Mouse (Mus musculus): ENCODE results near the gene Gm20503. TPM values are rescaled to one million over a fixed set of nuclear protein-coding genes. Genes with fewer than 3 reads are reported as not detected.

Gene Gm20503
- polyA plus RNA-seq, 1 experiment from 2014 or later = 6.9 TPM

DNA sequence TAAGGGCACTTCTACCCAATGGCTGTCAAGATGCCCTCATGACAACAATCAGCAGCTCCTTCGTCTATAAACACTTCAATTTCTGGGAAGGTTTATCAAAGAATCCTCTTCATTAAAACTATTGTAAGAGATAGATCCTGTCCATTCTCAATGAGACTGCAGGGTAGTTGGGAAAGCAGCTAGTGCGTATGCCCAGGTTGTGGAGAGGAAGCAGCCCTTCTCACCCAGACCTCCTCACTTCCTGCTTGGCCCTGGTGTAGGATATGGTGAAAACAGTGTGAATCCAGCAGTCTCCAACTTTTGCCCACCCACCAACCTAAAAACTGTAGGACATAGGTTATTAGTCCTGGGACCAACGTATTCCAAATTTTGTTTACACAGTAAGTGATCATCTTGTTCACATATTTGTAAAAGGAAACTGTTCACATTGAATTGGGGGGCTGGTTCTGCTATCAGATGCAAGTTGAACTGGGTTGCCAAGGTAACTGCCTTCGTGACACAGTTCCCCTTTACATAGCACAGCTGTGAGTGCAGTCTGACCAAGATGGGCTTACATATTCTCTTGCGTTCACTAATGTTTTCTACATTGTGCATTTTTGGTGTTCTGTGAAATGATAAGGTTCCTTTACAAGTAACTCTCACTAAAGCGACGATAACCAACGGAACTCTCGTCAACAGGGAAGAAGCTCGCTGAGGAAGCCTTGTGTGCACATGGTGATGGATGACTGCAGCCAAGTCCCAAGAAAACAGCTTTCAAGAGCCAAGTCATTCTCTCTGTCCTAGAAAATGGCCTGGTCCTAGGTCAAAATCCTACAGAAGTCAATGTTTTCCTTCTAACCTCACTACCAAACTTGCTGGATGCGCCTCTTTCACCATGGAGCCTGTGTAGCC, 37.6 kb downstream of the Gm20503 start:
- no peak overlapping the region for H3K9ac ChIP-seq (ENCODE audit: low read depth, low read length)
- H3K27ac ChIP-seq (ENCODE audit: low read depth, low read length) = no peak overlapping the region
- H3K9me3 ChIP-seq (ENCODE audit: control insufficient read depth, low read length) = no peaks in the 10 kb centered on the region
- ATAC-seq (ENCODE audit: low FRiP score) (no peak), DNase-seq (ENCODE audit: low spot score) (no peak)
- H3K4me2 ChIP-seq (replicated peaks; ENCODE audit: low read depth, low read length) = no peak overlapping the region
- no peaks in the 10 kb centered on the region for H3K27me3 ChIP-seq (ENCODE audit: control insufficient read depth, insufficient read depth, low read length)
- H3K36me3 ChIP-seq (ENCODE audit: control insufficient read depth, insufficient read depth, low read length) = no peaks in the 10 kb centered on the region
- 88% methylated on average over 11 of the region's 11 CpGs for WGBS
- no peaks in the 10 kb centered on the region; the same call in 1 of the 2 replicates for H3K4me1 ChIP-seq (replicated peaks; ENCODE audit: control insufficient read depth, insufficient read depth, low read length)
- H3K4me3 ChIP-seq (ENCODE audit: low read depth, low read length) = no peak overlapping the region

DNA sequence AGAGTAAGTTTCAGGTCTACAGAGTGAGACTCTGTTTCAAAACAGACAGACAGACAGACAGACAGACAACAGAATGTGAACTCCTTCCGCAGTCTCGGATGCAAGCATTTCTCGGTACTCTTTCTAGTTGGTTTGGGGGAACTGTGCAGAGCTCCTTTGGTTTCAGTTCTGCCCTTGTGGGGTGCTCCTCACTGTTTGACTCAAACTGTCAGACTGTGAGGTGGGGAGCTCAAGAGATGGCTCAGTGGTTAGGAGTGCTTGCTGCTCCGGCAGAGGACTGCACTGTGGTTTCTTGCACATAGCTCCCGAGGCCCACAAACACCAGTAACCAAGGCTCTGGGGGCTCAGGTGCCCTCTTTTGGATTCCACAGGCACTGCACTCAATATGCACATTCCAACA, 40.1 kb downstream of the Gm20503 start:
- ATAC-seq (ENCODE audit: low FRiP score) = no peak
- Histone ChIP-seq H3K9ac (ENCODE audit: low read depth, low read length) (no peak overlapping the region), H3K27ac (ENCODE audit: low read depth, low read length) (no peak overlapping the region), H3K4me1 (replicated peaks; ENCODE audit: control insufficient read depth, insufficient read depth, low read length) (peaks cover 2% of the 10 kb centered on the region; the same call in 1 of the 2 replicates), H3K27me3 (ENCODE audit: control insufficient read depth, insufficient read depth, low read length) (no peaks in the 10 kb centered on the region), H3K4me2 (replicated peaks; ENCODE audit: low read depth, low read length) (no peak overlapping the region), H3K36me3 (ENCODE audit: control insufficient read depth, insufficient read depth, low read length) (no peaks in the 10 kb centered on the region), H3K9me3 (ENCODE audit: control insufficient read depth, low read length) (no peaks in the 10 kb centered on the region), H3K4me3 (ENCODE audit: low read depth, low read length) (no peak overlapping the region)
- no peak for DNase-seq (ENCODE audit: low spot score)
- WGBS = 99% methylated on average over 5 of the region's 5 CpGs

DNA sequence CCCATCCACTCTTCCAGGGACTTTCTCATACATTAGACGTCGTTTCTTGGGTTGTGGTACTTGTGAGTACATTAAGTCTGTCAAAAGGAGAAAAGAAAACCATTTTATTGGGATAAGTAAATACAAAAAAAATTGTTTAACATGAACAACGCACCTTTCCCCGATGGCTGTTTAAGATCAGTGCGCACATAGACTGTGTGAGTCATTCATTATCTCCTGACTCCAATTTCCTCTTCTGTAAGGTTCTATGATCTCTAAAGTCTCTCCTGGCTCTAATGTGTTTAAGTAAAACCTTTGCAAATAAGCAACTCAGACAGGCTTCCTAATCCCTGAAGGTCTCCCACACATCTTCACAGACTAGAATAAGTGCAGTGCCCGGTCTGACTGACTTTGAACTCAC, 40.9 kb downstream of the Gm20503 start:
- ATAC-seq (ENCODE audit: low FRiP score) (no peak), DNase-seq (ENCODE audit: low spot score) (no peak)
- Histone ChIP-seq H3K9ac (ENCODE audit: low read depth, low read length) (no peak overlapping the region), H3K27ac (ENCODE audit: low read depth, low read length) (no peak overlapping the region), H3K9me3 (ENCODE audit: control insufficient read depth, low read length) (no peaks in the 10 kb centered on the region), H3K4me3 (ENCODE audit: low read depth, low read length) (no peak overlapping the region), H3K27me3 (ENCODE audit: control insufficient read depth, insufficient read depth, low read length) (no peaks in the 10 kb centered on the region), H3K4me2 (replicated peaks; ENCODE audit: low read depth, low read length) (no peak overlapping the region), H3K36me3 (ENCODE audit: control insufficient read depth, insufficient read depth, low read length) (no peaks in the 10 kb centered on the region), H3K4me1 (replicated peaks; ENCODE audit: control insufficient read depth, insufficient read depth, low read length) (peaks cover 2% of the 10 kb centered on the region; the same call in 1 of the 2 replicates)
- WGBS = 95% methylated on average over 6 of the region's 6 CpGs

DNA sequence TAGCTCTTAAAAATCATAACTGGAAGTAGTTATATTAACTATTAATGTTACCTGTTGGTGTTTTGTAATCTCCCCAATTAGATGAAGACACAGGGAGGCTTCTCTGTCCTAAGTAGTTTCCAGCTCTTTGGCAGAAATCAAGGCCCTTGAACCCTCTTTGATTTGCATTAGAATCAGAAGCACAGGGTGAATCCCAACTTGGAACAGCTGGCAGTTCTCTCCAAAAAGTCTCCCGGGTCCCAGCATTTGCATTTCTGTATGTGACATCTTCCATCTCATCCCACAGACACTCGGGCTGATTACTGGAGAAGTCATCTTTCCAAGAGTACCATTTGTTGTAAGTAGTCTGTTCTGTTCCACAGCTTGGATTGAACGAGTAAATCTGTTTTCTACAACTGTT, 44.2 kb downstream of the Gm20503 start:
- Histone ChIP-seq H3K27me3 (ENCODE audit: control insufficient read depth, insufficient read depth, low read length) (no peaks in the 10 kb centered on the region), H3K9ac (ENCODE audit: low read depth, low read length) (no peak overlapping the region), H3K4me3 (ENCODE audit: low read depth, low read length) (no peak overlapping the region), H3K27ac (ENCODE audit: low read depth, low read length) (no peak overlapping the region), H3K9me3 (ENCODE audit: control insufficient read depth, low read length) (no peaks in the 10 kb centered on the region), H3K4me1 (replicated peaks; ENCODE audit: control insufficient read depth, insufficient read depth, low read length) (peaks cover 2% of the 10 kb centered on the region; the same call in 1 of the 2 replicates), H3K4me2 (replicated peaks; ENCODE audit: low read depth, low read length) (no peak overlapping the region), H3K36me3 (ENCODE audit: control insufficient read depth, insufficient read depth, low read length) (no peaks in the 10 kb centered on the region)
- no peak for ATAC-seq (ENCODE audit: low FRiP score)
- 18% methylated on average over 3 of the region's 3 CpGs for WGBS
- no peak for DNase-seq (ENCODE audit: low spot score)

DNA sequence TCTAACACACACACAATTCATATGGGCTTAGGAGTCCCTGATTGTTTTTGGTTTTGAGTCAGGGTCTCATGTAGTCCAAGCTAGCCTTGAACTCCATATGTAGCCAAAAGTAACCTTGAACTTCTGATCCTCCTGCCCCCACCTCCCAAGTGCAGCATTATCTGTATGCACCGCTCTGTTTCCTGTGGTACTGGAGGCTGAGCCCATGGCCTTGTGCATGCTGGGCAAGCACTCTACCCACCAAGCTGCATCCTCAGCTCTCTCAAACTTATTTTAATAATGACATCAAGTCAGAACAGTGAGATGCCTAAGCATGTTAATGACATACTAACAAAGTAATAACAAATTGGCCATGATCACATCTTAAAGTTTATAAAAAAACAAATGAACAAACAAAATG, 48.1 kb downstream of the Gm20503 start:
- no peak for DNase-seq (ENCODE audit: low spot score)
- no peak overlapping the region for H3K4me3 ChIP-seq (ENCODE audit: low read depth, low read length)
- H3K27ac ChIP-seq (ENCODE audit: low read depth, low read length) = no peak overlapping the region
- H3K36me3 ChIP-seq (ENCODE audit: control insufficient read depth, insufficient read depth, low read length) = no peaks in the 10 kb centered on the region
- no peak for ATAC-seq (ENCODE audit: low FRiP score)
- no peaks in the 10 kb centered on the region for H3K9me3 ChIP-seq (ENCODE audit: control insufficient read depth, low read length)
- no peak overlapping the region for H3K4me2 ChIP-seq (replicated peaks; ENCODE audit: low read depth, low read length)
- no peak overlapping the region for H3K9ac ChIP-seq (ENCODE audit: low read depth, low read length)
- 88% methylated on average over 1 of the region's 1 CpGs for WGBS
- peaks cover 2% of the 10 kb centered on the region; the same call in 1 of the 2 replicates for H3K4me1 ChIP-seq (replicated peaks; ENCODE audit: control insufficient read depth, insufficient read depth, low read length)
- H3K27me3 ChIP-seq (ENCODE audit: control insufficient read depth, insufficient read depth, low read length) = no peaks in the 10 kb centered on the region

DNA sequence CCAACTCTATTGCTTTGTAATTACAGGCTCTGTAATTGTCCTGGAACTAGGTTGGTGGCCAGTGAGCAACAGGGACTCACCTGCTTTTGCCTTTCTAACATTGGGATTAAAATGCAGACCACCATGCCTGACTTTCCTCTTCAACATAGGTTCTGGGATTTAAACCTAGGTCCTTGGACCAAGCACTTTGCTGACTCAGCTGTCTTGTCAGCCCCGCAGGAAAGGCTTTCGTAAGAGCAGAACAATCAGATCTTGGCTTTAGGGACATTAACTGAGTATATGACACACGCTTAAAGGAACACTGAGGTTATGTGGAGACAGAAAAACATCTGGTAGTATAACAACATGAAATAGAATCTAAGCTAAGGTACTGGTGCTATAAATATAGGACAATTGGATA, 54.9 kb downstream of the Gm20503 start:
- 84% methylated on average over 3 of the region's 3 CpGs for WGBS
- H3K9ac ChIP-seq (ENCODE audit: low read depth, low read length) = no peak overlapping the region
- no peak overlapping the region for H3K27ac ChIP-seq (ENCODE audit: low read depth, low read length)
- no peak for ATAC-seq (ENCODE audit: low FRiP score)
- no peaks in the 10 kb centered on the region for H3K4me1 ChIP-seq (replicated peaks; ENCODE audit: control insufficient read depth, insufficient read depth, low read length)
- H3K27me3 ChIP-seq (ENCODE audit: control insufficient read depth, insufficient read depth, low read length) = no peaks in the 10 kb centered on the region
- no peaks in the 10 kb centered on the region for H3K9me3 ChIP-seq (ENCODE audit: control insufficient read depth, low read length)
- no peak for DNase-seq (ENCODE audit: low spot score)
- no peak overlapping the region for H3K4me2 ChIP-seq (replicated peaks; ENCODE audit: low read depth, low read length)
- no peaks in the 10 kb centered on the region for H3K36me3 ChIP-seq (ENCODE audit: control insufficient read depth, insufficient read depth, low read length)
- H3K4me3 ChIP-seq (ENCODE audit: low read depth, low read length) = no peak overlapping the region

DNA sequence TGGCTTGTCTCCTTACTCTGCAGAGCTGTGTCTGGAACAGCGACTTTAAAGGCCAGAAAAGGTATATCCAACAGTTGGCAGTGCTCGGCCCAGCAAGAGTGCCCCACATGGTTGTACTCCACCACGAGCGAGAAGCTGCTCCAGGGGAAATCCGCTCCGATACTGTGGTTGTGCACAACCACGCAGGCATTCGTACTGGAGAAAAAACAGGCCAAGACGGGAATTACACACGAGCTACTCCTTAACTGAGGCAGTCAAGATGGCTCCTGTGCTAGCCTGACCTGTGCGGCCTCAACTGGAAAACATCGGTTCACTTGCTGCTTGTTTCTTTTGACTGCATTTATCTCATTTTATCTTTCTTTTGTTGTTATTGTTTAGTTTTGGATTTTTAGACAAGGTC, 59.5 kb downstream of the Gm20503 start:
- Histone ChIP-seq H3K27me3 (ENCODE audit: control insufficient read depth, insufficient read depth, low read length) (no peaks in the 10 kb centered on the region), H3K36me3 (ENCODE audit: control insufficient read depth, insufficient read depth, low read length) (no peaks in the 10 kb centered on the region), H3K4me3 (ENCODE audit: low read depth, low read length) (no peak overlapping the region), H3K9me3 (ENCODE audit: control insufficient read depth, low read length) (no peaks in the 10 kb centered on the region), H3K27ac (ENCODE audit: low read depth, low read length) (no peak overlapping the region), H3K9ac (ENCODE audit: low read depth, low read length) (no peak overlapping the region), H3K4me2 (replicated peaks; ENCODE audit: low read depth, low read length) (no peak overlapping the region), H3K4me1 (replicated peaks; ENCODE audit: control insufficient read depth, insufficient read depth, low read length) (no peaks in the 10 kb centered on the region)
- ATAC-seq (ENCODE audit: low FRiP score) (no peak), DNase-seq (ENCODE audit: low spot score) (no peak)
- WGBS = 78% methylated on average over 12 of the region's 12 CpGs

DNA sequence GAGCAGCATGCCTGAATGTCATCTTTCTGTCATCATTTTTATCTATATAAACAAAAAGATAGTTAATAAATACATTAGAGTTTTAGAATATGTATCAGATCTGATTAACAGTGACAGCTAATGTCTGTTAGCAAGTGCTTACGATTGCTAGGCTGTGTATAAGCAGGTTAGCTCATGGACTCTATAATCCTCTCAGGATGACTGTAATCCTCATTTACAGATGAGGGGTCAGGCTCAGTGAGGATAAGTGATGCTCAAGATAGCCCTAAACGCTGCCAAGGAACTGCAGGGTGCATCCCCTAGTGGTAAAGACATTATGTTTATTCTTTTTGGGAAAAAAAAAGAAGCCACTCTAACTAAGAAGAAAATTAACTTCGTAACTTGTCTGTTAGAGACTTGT, 66.3 kb downstream of the Gm20503 start:
- Histone ChIP-seq H3K27me3 (ENCODE audit: control insufficient read depth, insufficient read depth, low read length) (no peaks in the 10 kb centered on the region), H3K4me1 (replicated peaks; ENCODE audit: control insufficient read depth, insufficient read depth, low read length) (no peaks in the 10 kb centered on the region), H3K9ac (ENCODE audit: low read depth, low read length) (no peak overlapping the region), H3K4me3 (ENCODE audit: low read depth, low read length) (no peak overlapping the region), H3K4me2 (replicated peaks; ENCODE audit: low read depth, low read length) (no peak overlapping the region), H3K9me3 (ENCODE audit: control insufficient read depth, low read length) (no peaks in the 10 kb centered on the region), H3K27ac (ENCODE audit: low read depth, low read length) (no peak overlapping the region), H3K36me3 (ENCODE audit: control insufficient read depth, insufficient read depth, low read length) (no peaks in the 10 kb centered on the region)
- DNase-seq (ENCODE audit: low spot score) (no peak), ATAC-seq (ENCODE audit: low FRiP score) (no peak)
- 55% methylated on average over 3 of the region's 3 CpGs for WGBS

DNA sequence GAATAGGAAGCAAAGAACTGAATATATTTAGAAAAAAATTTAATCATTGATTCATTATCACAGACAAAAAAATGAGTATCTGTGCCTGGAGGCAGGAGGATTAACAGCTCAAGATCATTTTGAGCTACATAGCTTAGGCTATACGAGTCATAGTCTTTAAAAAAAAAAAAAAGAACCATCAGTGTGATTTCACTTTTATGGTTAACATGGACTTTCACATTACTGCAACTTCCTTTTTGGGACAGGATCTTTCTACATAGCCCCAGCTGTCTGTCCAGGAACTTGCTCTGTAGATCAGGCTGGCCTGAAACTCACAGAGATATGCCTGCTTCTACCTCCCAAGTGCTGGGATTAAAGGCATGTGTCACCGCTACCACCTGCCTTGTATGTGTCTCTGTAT, 80.4 kb downstream of the Gm20503 start:
- ATAC-seq (ENCODE audit: low FRiP score) = no peak
- WGBS = 85% methylated on average over 2 of the region's 2 CpGs
- Histone ChIP-seq H3K9me3 (ENCODE audit: control insufficient read depth, low read length) (no peaks in the 10 kb centered on the region), H3K27me3 (ENCODE audit: control insufficient read depth, insufficient read depth, low read length) (no peaks in the 10 kb centered on the region), H3K27ac (ENCODE audit: low read depth, low read length) (no peak overlapping the region), H3K4me1 (replicated peaks; ENCODE audit: control insufficient read depth, insufficient read depth, low read length) (no peaks in the 10 kb centered on the region), H3K4me2 (replicated peaks; ENCODE audit: low read depth, low read length) (no peak overlapping the region), H3K4me3 (ENCODE audit: low read depth, low read length) (no peak overlapping the region), H3K36me3 (ENCODE audit: control insufficient read depth, insufficient read depth, low read length) (no peaks in the 10 kb centered on the region), H3K9ac (ENCODE audit: low read depth, low read length) (no peak overlapping the region)
- no peak for DNase-seq (ENCODE audit: low spot score)
